Mouse (Mus musculus) bone marrow, adult 2 months (tissue): Measurements from ENCODE around the gene Lamp1. TPM values are rescaled to one million over a fixed set of nuclear protein-coding genes. Genes with fewer than 3 reads are reported as not detected.

Experiments used
- H3K27ac ChIP-seq: fragments of 200-500 bp; 2 replicates; pipeline ENCODE4 v1.5.1; 2012; ENCODE audit warnings: low read depth, mild to moderate bottlenecking, control low read depth, inconsistent platforms, low read length; ENCODE audit not compliant: control insufficient read depth, poor library complexity, insufficient read depth
- H3K4me1 ChIP-seq: fragments of 200-500 bp; 2 replicates; pipeline ENCODE4 v1.6.1; 2011; ENCODE audit warnings: low read length; ENCODE audit not compliant: control insufficient read depth, insufficient read depth
- H3K4me3 ChIP-seq: fragments of 200-500 bp; replicated peaks from 2 replicates; pipeline ENCODE3; 2011; ENCODE audit warnings: mild to moderate bottlenecking, low read depth, low read length, control low read depth; ENCODE audit not compliant: control insufficient read depth
- CTCF ChIP-seq: fragments of 200-500 bp; IDR thresholded peaks from 2 replicates; pipeline ENCODE4 v1.5.1; 2011; ENCODE audit warnings: low read length, control low read depth; ENCODE audit not compliant: control insufficient read depth, insufficient read depth
- POLR2A ChIP-seq: fragments of 200-500 bp; IDR thresholded peaks from 2 replicates; pipeline ENCODE4 v1.6.1; 2011; ENCODE audit warnings: low read depth, mild to moderate bottlenecking, control low read depth, low read length, borderline replicate concordance; ENCODE audit not compliant: control insufficient read depth
- WGBS: fragments of 180-500 bp; shearing (Covaris S2); methylation state at CpG from one replicate; pipeline ENCODE4 v1.1.7; 2018; 5-methylcytosine and 5-hydroxymethylcytosine counted together
- polyA plus RNA-seq: library from polyadenylated mRNA; stranded (reverse); fragments of >200 nt; gene quantifications from 2 replicates; pipeline ENCODE4 v1.2.4, GENCODE M21; 2011; ENCODE audit warnings: low replicate concordance; ENCODE audit not compliant: missing spikeins, insufficient read depth, insufficient read length

The Lamp1 gene
- polyA plus RNA-seq, 1 experiment: 127 TPM

DNA sequence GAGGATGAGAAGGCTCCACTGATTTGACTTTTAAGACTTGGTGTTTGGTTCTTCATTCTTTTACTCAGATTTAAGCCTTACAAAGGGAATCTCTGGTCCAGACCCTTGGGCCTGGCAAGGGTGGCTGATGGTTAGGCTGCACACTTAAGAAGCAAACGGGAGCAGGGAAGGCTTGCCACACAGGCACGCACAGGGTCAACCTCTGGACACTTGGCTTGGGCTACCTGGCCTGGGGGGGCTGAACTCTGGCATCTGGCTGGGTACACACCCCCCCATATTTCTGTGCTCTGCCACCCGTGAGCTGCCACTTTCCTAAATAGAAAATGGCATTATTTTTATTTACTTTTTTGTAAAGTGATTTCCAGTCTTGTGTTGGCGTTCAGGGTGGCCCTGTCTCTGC is 15.8 kb downstream of the Lamp1 start:
- TF ChIP-seq CTCF (no peak), POLR2A (no peak)
- H3K4me3 ChIP-seq: no peak overlapping the region
- WGBS: 90% methylated on average over 4 of the region's 4 CpGs
- H3K4me1 ChIP-seq: no peaks in the 10 kb centered on the region
- H3K27ac ChIP-seq: no peak overlapping the region

GRCm38 (mm10) chr8:13175650-13176049 is 16.7 kb downstream of the Lamp1 start:
- TF ChIP-seq CTCF (no peak), POLR2A (no peak)
- 94% methylated on average over 1 of the region's 1 CpGs for WGBS
- Histone ChIP-seq H3K4me3 (no peak overlapping the region), H3K27ac (no peak overlapping the region), H3K4me1 (no peaks in the 10 kb centered on the region)

DNA sequence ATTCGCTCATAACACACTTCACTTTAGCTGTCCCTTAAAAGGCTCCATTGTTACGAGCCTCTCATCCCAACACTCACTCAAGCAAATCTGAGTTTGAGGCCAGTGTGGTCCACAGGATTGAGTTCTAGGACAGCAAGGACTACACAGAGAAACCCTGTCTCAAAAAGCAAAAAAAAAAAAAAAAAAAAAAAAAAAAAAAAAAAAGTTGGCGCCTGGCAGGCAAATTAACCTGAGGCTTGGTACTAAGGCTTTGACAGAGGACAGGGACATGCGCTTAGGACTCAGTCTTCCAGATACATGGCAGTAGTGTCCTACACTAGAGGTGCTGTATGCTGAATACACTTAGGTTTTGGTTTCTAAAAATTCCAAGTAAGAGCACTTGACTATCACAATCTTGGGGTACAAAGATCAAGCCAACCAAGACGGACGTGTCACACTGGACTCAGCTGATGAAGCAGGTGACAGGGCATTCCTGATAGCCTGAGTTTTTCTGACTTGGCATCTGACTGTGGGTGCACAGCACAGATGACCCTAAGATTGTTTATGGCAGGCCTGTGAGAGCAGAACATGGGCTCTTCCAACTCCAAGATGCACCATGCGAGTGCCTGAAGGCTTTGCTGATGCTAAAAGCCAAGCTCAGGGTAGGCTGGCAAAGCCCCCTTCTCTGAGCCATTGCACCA is 18.4 kb downstream of the Lamp1 start:
- Histone ChIP-seq H3K4me3 (no peak overlapping the region), H3K27ac (no peak overlapping the region), H3K4me1 (no peaks in the 10 kb centered on the region)
- WGBS: 83% methylated on average over 7 of the region's 7 CpGs
- no peak for TF ChIP-seq POLR2A
- TF ChIP-seq CTCF: no peak

- TF ChIP-seq POLR2A: no peak
- Histone ChIP-seq H3K4me1 (no peaks in the 10 kb centered on the region), H3K4me3 (no peak overlapping the region), H3K27ac (no peak overlapping the region)
- WGBS: 86% methylated on average over 5 of the region's 5 CpGs
These were observed 19.2 kb downstream of the Lamp1 start for GRCm38 (mm10) chr8:13178137-13178536.

DNA sequence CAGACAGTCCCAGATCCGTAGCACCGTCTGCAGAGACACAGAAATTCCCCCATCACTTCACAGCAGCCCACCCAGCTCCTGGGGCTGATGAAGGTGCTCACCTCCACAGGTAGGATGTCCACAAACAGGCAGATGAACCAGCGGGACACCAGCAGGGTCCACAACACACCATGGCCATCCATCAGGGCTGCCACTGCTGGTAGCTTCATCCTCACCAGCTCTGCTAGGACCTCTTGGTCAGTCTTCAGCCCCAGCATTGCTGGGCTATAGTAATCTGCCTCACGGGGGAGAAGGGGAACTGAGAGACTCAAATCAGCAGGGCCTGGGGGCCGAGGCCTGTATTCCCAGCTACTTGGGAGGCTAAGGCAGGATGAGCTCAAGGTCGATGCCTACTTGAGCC is 20.5 kb downstream of the Lamp1 start:
- no peaks in the 10 kb centered on the region for H3K4me1 ChIP-seq
- H3K4me3 ChIP-seq: no peak overlapping the region
- 77% methylated on average over 6 of the region's 6 CpGs for WGBS
- no peak overlapping the region for H3K27ac ChIP-seq
- TF ChIP-seq POLR2A: no peak
- no peak for TF ChIP-seq CTCF

DNA sequence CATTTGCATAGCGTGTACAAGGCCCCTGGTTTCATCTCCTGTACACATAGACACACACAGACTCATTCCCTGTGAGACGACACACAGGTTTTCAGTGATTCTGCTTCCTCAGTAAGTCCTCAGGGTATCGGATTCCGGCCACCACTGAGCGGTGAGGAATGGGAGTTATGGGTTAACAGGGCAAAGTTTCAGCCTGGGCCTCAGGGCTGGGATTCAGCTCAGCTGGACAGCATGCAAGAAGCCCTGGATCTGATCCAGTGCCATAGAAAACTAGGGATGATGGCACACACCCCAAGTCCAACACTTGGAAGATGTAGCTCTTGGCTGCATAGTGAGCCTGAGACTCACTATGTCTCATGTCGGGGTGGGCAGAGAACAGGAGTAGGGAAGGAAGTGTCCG is 21.0 kb downstream of the Lamp1 start:
- no peak overlapping the region for H3K27ac ChIP-seq
- WGBS: 77% methylated on average over 7 of the region's 7 CpGs

DNA sequence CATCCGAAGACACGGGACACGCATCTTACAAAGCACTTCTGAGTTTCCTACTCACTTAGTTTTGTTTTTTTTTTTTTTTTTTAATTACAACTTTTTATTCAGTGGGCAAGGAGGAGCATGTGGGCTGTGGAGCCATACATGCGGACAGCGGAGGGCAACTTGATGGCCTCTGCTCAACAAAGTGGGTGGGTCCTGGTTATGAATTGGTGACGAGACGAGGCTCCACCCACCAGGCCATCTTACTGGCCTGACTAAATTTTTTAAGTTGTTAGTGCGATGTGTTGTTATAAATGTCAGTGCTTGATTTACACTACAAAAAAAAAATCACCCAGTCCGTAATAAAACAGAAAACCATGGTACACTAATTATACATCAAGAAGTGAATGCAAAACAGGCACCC is 21.4 kb downstream of the Lamp1 start:
- WGBS: 69% methylated on average over 9 of the region's 9 CpGs
- TF ChIP-seq CTCF (no peak), POLR2A (no peak)
- Histone ChIP-seq H3K4me3 (no peak overlapping the region), H3K4me1 (no peaks in the 10 kb centered on the region), H3K27ac (no peak overlapping the region)

More for the DNA sequence above, 21.0 kb downstream of the Lamp1 start:
- TF ChIP-seq CTCF (no peak), POLR2A (no peak)
- Histone ChIP-seq H3K4me3 (no peak overlapping the region), H3K4me1 (no peaks in the 10 kb centered on the region)

DNA sequence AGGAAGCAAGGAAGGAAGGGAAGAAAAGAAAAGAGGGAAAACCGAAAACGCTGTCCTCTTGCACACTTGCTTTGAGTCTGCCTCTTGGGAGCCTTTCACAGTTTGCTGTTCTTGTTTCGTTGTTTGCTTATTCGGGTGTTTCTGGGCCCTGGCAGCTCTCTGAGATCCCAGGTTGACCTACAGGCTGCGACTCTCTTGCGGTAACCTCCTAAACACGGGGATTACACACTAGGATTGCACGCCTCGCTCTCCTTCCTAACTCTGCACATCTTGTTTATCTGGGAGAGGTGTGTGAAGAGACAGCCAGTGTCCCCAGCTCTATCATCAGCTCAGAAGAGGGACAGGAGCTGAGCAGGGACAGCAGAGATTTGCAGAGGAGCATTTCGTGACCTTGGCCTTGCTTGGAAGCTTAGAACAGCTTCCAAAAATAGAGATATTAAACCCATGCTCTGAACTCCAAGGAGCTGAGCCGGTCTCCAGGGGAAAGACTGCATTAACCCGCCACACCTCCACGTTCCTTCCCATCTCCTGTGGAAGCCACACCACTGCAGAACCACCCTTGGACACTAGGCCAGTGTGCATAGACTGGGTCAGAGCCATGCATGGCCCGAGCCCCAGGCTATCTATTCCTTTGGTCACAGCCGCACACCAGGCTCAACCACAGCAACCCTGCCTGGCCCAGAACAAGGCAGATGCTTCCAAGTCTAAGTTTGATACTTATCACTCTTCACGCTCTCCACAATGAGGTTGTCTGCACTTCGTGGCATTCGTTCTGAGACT is 22.1 kb downstream of the Lamp1 start:
- 74% methylated on average over 18 of the region's 18 CpGs for WGBS
- no peak for TF ChIP-seq POLR2A
- no peak for TF ChIP-seq CTCF
- Histone ChIP-seq H3K27ac (no peak overlapping the region), H3K4me1 (no peaks in the 10 kb centered on the region), H3K4me3 (no peak overlapping the region)
